Mouse (Mus musculus) gastrocnemius, postnatal 36 days (tissue): ENCODE measurements at regions not wholly inside any gene's neighbourhood (a gene's known extent, or its start where the extent isn't known, plus 50 kb on each side); places are given as distances from the start of the nearest gene placed in this dataset.
"Not testable (repeated sequence)": the region's sequence is repeated elsewhere in the genome, so short reads cannot be mapped to it uniquely, and the experiment has no call there.

Experiments
- DNase-seq, 2 experiments: peaks; one replicate each; pipeline ENCODE4 v3.0.0; 2022
- intact Hi-C: fragments of 180-260 bp; cut with DNase I; formaldehyde crosslinking; loops from one replicate; pipeline ENCODE4 v1.15.1; 2025

DNA sequence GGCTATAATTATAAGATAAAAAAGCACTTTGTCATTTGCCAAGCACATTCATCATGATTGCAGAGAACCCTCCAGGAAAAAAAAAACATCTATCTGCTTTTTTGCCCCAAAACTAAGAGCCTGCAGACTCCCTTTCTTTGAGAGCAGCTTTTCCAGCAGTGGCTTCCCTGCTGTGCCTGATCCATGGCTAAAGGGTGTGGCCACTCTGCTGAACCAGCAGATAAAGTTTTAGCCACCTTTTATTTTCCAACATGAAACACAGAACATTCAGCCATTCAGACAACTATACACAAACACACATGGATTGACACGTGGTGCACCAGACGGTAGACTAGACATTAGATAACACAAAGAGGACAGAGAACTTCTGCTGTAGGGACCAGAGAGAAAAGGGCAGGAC lies 164.9 kb upstream of the Klf6 start:
- intact Hi-C loops, result no loop called here
- no peak for DNase-seq

DNA sequence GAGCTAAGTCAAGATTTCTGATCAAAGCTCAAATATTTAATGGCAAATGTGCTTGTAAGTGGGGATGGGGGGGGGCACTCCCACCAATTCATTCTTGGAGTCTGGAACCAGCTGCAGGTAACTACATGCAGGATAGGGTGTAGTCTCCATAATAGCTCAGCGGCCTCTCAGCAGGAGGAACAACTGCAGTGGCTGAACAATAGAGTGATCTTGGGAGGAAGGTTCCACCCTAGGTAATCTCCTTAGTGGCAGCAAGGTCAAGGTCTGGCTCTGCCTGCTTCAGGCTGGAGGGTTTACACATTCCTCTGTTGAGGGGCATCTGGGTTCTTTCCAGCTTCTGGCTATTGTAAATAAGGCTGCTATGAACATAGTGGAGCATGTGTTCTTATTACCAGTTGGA lies 164.0 kb upstream of the Klf6 start:
- intact Hi-C loops, DNase-seq: not testable (repeated sequence)

DNA sequence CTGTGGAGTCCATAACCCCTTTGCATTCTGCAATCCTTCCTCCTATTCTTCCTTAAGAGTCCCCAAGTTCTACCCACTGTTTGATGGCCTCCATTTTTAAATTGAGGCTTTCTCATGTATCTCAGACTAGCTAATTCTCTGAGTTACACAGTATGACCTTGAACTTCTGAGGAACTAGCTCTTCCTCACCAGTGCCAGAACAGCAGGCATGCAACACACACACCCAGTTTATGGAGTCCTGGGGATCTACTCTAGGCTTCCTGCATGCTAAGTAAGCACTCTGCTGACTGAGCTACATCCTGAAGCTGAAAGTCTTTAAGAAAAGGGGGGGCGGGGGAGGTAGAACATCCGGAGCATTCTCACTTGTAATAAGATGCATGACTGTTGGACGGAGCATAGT lies 159.2 kb upstream of the Klf6 start:
- intact Hi-C loops, result no loop called here

DNA sequence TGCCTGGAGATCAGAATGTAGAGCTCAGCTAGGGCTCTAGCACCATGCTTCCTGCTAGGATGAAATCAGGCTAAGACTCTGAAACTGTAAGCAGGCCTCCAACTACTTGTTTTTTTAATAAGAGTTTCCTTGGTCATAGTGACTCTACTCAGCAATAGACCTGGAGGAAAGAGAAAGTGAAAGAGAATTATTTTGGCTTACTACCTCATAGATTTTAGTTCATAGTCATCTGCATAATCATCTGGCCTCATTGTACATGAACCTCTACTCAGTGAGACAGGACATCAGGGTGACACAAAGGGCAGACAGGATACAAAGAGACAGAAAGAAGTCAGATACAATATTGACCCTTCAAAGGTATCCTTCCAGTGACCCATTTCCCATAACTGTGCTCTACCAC lies 156.3 kb upstream of the Klf6 start:
- DNase-seq, result no peak

More for the DNA sequence above, 159.2 kb upstream of the Klf6 start:
- no peak for DNase-seq

DNA sequence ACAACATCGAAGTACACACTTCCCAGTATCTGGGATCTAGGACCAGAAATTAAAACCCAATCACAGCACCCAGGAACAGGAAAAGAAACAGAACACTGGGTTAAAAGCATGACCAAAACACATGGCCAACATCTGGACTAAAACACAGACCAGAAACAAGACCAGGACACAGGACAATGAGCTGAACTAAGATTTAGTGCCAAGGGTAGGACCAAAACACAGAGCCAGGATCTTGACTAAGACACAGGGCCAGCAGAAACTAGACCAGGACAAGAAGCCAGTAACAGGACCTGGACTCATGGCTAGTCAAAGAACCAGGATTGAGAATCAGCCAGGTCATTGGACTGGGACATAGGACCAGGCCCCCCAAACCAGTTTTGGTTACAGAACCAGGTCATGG lies 149.6 kb upstream of the Klf6 start:
- DNase-seq, result no peak
- intact Hi-C loops, result loop anchor here (5.0 to 10.0 kb wide), 2 partner anchors 763 to 939 kb away; no protein-coding TSS in a partner anchor

More for the DNA sequence above, 156.3 kb upstream of the Klf6 start:
- intact Hi-C loops, result no loop called here

DNA sequence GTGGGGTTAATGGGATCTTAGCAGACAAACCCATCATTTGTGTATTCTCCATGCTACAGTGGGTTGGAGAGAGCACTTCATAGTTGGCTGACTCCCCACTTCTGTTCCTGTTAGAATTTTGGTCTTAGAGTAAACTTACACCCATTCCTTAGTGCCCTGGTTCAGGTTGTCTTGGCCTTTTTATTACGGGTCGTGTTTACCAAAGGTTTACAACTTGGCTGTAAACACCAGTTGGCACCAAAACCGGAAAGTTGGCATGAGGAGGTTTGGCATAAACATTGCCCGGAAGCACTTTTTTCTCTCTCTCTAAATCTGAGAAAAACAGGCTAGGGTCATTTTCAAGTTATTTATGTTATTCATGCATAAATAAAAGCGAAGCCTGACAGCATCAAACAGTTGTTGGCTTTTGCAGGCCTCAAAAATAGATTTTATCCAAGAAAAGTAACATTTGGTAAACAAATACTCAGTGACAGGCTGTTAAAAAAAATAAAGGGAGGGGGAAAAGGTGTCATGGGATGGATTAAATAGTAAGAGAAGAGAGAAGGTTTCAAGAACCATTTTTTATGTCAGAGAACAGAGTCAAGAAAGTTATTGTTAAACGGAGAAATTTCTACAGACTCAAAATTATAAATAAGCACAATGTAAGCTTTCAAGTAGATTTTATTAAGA lies 148.0 kb upstream of the Klf6 start:
- intact Hi-C loops, result loop anchor here (5.0 to 10.0 kb wide), 2 partner anchors 761 to 941 kb away; no protein-coding TSS in a partner anchor
- DNase-seq, result peak in 1 of 2 experiments; percentile 60

DNA sequence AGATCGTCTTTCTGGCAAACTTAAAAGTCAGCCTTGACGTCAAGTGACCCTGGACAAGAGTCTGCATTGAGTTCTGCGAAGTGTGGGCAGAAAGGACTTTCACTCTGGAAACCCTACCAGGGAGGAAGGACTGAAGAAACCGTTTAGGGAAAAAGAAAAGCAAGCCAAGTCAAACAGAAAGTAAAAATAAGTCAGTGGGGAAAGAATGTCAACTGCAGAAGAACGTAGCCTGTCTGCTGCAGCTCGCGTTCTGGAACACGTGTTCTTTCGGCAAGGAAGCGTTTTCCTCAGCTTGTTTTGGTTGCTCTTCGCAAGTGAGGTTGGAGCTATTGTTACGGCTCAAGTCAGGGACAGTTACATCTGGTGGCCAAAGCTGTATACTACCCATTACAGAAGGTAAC lies 147.1 kb upstream of the Klf6 start:
- intact Hi-C loops, result loop anchor here (2.0 to 10.0 kb wide), 3 partner anchors 147 to 942 kb away; partner anchors contain the start of gene Klf6
- peak in 1 of 2 experiments; percentile 11 for DNase-seq

DNA sequence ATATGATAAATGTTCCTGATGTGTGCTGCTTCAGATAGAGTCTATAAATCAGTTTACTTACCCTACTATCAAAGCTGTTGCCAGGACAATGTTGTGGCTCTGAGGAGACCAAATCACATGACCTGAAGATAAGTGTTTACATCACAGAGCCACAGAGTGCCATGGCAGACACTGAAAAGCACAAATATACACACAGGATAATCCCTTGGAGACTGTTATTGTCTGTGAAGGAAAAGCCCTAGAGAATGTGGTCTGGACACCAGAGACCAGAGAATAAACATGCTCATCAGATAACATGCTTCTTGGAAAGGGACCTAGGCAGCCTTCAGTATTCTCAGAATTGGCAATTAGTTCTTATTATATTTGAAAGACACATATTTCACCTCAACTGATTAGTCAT lies 146.5 kb upstream of the Klf6 start:
- DNase-seq, result no peak

DNA sequence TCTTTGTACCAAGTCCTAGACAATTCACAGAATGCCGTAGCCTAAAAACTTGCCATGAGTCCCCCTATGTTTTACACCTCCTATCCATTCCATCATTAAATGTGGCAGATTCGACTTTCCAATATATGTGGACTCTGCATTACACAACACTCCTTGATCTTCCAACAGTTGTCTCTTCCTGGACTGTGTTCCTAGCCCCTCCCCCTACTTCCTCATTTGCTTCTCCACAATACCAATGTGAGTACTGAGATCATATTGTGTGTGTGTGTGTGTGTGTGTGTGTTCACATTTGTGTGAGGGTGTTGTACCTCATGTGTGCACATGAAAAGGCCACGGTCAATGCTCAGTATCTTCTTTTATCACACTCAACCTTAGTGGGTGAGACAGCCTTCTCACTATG lies 144.5 kb upstream of the Klf6 start:
- intact Hi-C loops, result loop anchor here (10.0 kb wide), 1 partner anchor 758 kb away; no protein-coding TSS in a partner anchor
- no peak for DNase-seq

More for the DNA sequence above, 146.5 kb upstream of the Klf6 start:
- intact Hi-C loops, result loop anchor here (2.0 to 10.0 kb wide), 3 partner anchors 146 to 942 kb away; partner anchors contain the start of gene Klf6

DNA sequence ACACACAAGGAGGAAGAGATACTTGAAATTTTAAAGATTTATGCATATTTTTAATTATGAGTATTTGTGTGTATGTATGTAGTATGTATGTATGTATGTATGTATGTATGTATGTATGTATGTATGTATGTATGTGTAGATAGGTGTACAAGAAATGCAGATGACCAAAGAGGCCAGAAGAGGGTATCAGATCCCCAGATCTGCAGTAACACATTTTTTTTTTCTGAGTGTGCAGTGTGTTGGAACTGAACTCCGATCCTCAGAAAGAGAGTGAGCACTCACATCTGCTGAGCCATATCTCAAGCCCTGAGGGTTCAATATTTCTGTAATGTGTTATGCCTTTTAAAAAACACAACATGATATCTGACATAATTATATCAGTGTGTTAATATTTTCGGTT lies 138.0 kb upstream of the Klf6 start:
- DNase-seq, result no peak
- intact Hi-C loops, result no loop called here

DNA sequence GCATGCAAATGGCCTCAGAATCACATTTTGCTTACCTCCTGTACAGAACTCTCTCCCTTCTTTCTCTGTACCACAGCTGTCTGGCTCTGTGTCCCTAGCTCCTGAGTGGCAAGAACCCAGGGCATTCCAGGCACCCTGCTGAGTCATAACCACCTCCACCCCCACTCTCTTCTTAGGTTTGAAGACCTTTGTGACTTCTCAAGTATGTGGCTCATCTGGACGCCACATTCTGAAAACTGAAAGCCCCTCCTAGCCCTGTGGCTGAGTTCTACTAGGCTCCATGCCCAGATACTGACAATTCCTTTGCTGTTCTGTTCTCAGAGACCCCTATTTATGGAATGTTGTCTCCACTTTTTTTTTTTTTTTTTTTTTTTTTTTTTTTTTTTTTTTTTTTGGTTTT lies 136.9 kb upstream of the Klf6 start:
- intact Hi-C loops, result no loop called here
- DNase-seq, result peak in 1 of 2 experiments; percentile 23

DNA sequence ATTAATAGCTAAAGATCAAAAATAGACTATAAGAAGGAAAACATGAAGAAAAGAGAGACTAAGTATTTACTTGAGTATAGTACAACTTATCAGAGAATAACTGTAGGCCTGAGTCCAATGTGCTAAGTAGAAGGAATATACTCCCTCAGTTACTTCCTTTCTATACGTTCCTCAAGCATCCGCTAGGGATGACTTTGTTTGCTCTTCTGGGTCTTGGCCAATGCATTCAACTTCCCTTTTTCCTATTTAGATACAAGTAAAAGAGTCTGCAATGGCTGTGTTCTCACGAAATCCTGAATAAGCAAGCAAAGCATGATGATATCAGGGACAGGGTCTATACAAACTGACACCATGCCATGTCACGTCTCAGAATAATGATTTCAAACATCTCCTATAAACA lies 135.3 kb upstream of the Klf6 start:
- no peak for DNase-seq
- intact Hi-C loops, result no loop called here

DNA sequence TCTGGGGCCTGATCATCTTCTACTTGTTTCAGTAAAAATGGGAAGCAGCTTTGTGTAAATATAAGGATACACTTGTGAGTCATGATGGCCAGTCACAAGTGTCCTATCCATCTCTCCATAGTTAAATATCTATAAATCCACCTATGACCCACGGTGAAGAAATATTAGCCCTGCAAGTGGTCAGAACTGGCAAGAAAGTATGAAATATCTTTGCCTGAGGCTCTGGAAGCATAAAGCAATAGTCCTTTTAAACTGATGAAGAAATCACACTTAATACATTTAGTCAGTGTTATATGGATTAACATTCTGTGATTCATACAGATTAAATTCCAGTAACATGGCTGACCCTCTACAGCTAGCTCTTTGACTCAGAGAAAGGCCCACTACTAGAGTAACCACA lies 134.8 kb upstream of the Klf6 start:
- no peak for DNase-seq
- intact Hi-C loops, result no loop called here

DNA sequence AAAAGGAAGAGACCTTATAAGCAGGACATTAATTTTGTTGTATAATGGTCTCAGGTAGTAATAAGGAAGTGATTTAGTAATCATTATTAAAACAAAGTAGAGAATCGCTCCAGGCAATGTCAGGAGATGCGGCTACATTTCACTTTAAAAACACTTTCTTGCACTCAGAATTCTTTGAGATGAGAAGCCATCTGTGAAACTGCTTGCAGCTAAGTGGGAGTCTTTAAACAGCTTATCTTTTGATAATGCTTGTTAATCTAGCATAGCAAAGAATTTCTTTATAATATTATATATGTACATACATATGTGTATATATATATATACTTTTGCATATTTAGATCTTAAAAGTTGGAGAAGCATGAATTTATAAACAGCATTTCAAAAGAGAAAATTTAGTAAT lies 133.1 kb upstream of the Klf6 start:
- intact Hi-C loops, result no loop called here
- no peak for DNase-seq

DNA sequence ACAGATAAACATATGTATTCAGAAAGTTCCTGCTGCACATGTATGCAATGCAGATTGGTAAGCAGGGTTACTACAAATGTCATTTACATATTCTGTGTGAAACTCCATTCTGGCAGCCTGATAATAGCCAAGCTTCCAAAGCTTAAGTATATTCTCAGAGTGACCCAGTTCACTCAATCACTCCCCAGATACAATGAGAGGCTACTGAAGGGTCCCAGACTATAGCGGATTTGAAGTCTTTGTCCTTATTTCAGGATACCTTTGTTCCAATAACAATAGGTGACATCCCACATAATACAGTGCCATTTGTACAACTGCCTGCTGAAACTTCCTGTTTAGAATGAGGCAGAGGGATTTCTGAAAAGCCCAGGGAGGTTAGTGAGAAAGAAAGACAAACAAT lies 132.5 kb upstream of the Klf6 start:
- intact Hi-C loops, result no loop called here

DNA sequence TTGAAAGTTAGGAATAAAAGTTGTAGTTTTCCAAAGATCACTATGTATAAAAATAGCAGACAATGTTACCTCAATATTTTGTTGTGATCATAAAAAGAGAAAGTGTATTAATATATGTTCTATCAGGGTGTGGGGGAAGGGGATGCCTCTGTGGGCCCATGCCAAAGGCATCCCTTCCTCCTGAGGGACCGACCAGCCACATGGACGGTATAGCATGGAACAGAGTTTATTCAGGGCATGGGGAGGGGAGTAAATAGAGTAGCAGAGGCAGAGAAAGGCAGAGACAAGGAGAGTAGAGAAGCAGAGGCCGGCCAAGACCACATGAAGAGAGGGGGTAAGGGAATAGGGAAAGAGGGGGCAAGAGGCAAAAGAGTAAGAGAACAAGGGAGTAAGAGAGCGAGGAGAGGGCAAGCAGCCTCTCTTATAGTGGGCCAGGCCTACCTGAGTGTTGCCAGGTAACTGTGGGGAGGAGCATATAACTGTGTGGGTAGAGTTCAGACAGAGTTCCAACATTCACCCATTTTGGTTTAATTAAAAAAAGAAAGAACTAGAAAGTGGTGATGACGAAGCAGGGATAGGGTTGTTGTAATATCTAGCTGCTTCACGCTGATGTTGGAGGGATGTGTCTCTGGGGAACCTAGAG lies 131.7 kb upstream of the Klf6 start:
- intact Hi-C loops, result no loop called here
- no peak for DNase-seq

More for the DNA sequence above, 132.5 kb upstream of the Klf6 start:
- DNase-seq, result no peak

DNA sequence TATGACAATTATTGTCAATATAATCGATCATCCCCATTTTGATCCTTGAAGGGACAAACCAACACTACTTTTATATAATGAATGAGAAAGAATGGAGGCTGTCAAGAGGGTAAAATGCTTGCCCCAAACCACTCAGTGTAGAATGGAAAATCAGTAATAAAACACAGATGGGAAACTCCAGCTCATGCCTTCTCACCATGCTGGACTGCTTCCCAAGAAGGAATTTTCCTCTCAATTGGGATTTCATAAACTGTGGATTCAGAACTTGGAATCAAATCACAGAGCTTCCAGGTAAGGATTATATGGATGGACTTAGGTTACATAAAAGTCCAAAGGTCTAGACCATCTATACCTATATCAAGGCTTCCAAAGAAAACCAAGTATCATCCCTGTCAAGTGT lies 129.1 kb upstream of the Klf6 start:
- DNase-seq, result no peak
- intact Hi-C loops, result no loop called here

DNA sequence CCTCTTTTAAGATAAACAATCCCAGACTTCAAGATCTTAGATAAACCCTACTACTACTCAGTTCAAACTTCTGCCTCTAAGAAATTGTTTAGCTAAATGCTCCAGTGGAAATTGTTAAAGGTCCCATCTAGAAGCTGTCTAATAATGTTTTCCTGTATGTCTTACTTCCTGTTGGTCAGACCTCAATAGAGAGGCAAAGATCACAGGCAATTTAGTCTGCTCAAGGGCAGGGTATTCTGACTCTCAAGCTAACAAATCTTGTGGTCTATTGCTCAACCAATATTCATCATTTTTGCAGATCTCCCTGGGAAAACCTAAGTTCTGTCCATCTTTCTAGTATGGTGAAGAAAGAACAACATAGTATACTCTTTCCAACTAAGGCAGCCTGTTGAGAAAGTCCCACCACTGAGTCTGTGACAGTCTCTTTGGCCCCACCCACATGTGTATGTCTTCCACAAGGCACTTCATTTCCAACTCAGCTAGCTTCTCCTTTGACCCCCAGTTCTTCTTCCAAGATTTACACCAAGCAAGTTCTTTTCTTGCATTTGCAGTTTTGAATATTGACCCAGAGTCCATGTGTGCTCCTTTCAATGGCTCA lies 126.2 kb upstream of the Klf6 start:
- no peak for DNase-seq
- intact Hi-C loops, result no loop called here

DNA sequence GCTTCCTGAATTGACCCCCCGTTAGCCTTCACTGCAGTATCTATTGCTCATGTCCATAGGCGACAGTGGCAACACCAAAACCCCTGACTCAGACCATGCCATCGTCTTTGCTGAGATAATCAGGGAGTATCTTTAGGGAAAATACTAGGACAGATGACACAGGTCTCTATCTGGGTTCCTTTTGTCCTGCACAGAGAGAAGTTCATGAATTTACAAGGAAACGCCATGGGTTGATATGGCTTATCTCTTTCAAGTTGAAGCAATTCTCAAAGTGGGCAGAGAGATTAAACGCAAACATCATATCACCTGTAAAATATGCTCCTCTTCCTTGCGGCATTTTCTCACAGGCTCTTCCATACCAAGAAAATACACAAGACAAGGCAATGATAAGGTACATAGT lies 124.8 kb upstream of the Klf6 start:
- no peak for DNase-seq
- intact Hi-C loops, result no loop called here

DNA sequence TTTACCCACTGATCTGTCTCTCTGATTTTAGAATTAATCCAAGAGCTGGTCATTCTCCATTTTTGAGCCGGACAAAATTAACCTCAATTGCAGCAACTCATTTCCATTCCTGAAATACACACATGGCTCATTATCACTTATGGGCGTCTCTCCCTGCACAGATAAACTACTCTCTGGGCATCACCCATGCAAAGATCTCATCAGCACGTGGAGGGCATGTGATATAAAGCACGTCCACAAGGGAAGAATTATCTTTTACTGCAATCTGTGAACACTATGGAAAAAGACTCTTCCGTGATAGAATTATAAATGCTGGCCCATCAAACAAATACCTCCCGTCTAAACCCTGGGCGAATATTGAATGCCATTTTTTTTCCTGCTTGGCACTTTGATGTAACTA lies 124.1 kb upstream of the Klf6 start:
- intact Hi-C loops, result no loop called here
- DNase-seq, result no peak

DNA sequence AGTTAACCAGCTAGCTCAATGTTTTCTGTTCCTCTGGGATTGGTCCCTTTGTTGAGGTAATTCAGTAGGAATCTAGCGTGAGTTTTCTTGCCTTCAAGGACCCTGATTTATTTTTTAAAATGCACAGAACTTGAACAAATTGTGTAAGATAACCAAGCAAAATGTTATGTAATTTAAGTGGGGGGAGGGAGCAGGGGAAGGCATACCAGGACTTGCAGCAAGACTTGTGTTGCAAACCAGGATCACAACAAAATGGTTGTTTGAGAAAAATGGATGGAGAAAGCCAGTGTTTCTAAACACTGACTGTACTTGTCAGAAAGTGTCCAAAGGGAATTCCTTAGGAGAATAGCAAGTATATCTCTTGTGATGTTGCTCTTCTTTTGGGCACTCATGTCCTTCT lies 120.5 kb upstream of the Klf6 start:
- no peak for DNase-seq
- intact Hi-C loops, result no loop called here

DNA sequence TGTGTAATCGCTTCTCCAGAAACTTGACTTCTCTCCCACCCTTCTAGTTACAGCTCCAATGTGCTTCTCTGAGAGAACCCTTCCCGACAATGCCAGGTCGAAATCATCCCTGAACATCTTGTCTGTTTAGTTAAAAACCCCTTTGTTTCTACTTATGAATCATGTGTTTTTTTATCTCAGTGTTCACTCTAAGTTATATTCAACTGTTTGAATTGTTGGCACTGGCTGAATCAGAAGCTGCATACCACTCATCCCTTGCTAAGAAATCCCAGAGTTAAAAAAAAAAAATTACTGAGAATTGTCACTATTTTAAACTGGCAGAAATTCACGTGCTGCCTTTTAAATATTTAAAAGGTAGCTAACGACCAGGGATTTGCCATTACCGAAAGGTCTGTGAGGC lies 116.3 kb upstream of the Klf6 start:
- DNase-seq, result no peak
- intact Hi-C loops, result no loop called here
